Mouse (Mus musculus): ENCODE results near the gene Sdhc.
"Not testable (repeated sequence)": the region's sequence is repeated elsewhere in the genome, so short reads cannot be mapped to it uniquely, and the experiment has no call there.

- not testable (repeated sequence) for TF ChIP-seq CTCF (IDR thresholded peaks at IDR 0.05); POLR2A (IDR thresholded peaks at IDR 0.05; ENCODE audit: insufficient read depth, low read depth, low read length); EP300 (IDR thresholded peaks at IDR 0.05; ENCODE audit: insufficient read depth, low read depth, low read length)
Observed at GRCm38 (mm10) chr1:171077955-171078354, 72.4 kb downstream of the Sdhc start.

Data from heart, adult 2 months (tissue).